Mouse (Mus musculus): ENCODE data around the gene Tmem200b.

GRCm38 (mm10) chr4:131897109-131897508 is 24.5 kb upstream of the Tmem200b start:
- TF ChIP-seq CTCF (IDR thresholded peaks at IDR 0.05; ENCODE audit: control insufficient read depth, insufficient read depth, insufficient read length) (no peak), FOSL1 (IDR thresholded peaks at IDR 0.05; ENCODE audit: insufficient read depth, low read length, poor library complexity, severe bottlenecking) (no peak), MAX (IDR thresholded peaks at IDR 0.05) (no peak), MYOG (IDR thresholded peaks at IDR 0.05; ENCODE audit: control insufficient read depth, extremely low read depth, insufficient read length) (no peak), CEBPB (IDR thresholded peaks at IDR 0.05; ENCODE audit: low read depth) (no peak), USF1 (IDR thresholded peaks at IDR 0.05; ENCODE audit: low read depth) (no peak), MYOD1 (IDR thresholded peaks at IDR 0.05; ENCODE audit: control insufficient read depth, insufficient read length, low read depth) (no peak)
